Comparison of ENCODE assay signal across 16 mouse cellular contexts in genomic region chr10:61576120-61576767, GRCm38 (mm10). TPM values are rescaled to one million over a fixed set of nuclear protein-coding genes. Genes with fewer than 3 reads are reported as not detected.
DNase-seq lines count a peak whose midpoint lies in the region; ATAC-seq lines count a peak whose summit lies in the region.
"Had no signal": no experiment of that assay in that cellular context is flagged by ENCODE, and none has a peak within 500 bp of the region (broad histone marks: within the 10 kb centered on the region; RNA-seq: fewer than 3 reads in every experiment).

No protein-coding gene starts in this region.

- no peak overlapping the region for H3K4me3 ChIP-seq in heart, embryonic 12.5 days
- H3K4me3 ChIP-seq in heart, embryonic 11.5 days (ENCODE audit: low read depth, low read length) = no peak overlapping the region
- H3K4me3 ChIP-seq in hindbrain, embryonic 12.5 days = no peak overlapping the region
- H3K4me3 ChIP-seq in neural tube, embryonic 13.5 days = no peak overlapping the region
- no peak overlapping the region for H3K4me3 ChIP-seq in liver, embryonic 11.5 days (ENCODE audit: low read depth, low read length)
- H3K4me3 ChIP-seq: heart, embryonic 13.5 days had no signal

- peaks cover 21% of the 10 kb centered on the region for H3K4me1 ChIP-seq in heart, embryonic 12.5 days (replicated peaks)
- H3K4me1 ChIP-seq in heart, embryonic 11.5 days (ENCODE audit: control insufficient read depth, insufficient read depth, low read length) = 0 out of 2 replicates have a peak, but pooled peaks cover 5% of the 10 kb centered on the region
- H3K4me1 ChIP-seq in hindbrain, embryonic 12.5 days = peaks cover 27% of the 10 kb centered on the region
- peaks cover 28% of the 10 kb centered on the region for H3K4me1 ChIP-seq in neural tube, embryonic 13.5 days (replicated peaks)
- H3K4me1 ChIP-seq in liver, embryonic 11.5 days (replicated peaks; ENCODE audit: control insufficient read depth, insufficient read depth, low read length) = no peaks in the 10 kb centered on the region

- H3K27ac ChIP-seq in heart, embryonic 12.5 days (ENCODE audit: poor library complexity, severe bottlenecking) = peak overlapping the region; percentile 2; the same call in 1 of the 2 replicates
- no peak overlapping the region for H3K27ac ChIP-seq in heart, embryonic 11.5 days (ENCODE audit: low read depth, low read length)
- H3K27ac ChIP-seq in hindbrain, embryonic 12.5 days = peak overlapping the region; percentile 55
- H3K27ac ChIP-seq in neural tube, embryonic 13.5 days (replicated peaks) = peak overlapping the region; percentile 71
- H3K27ac ChIP-seq in liver, embryonic 11.5 days (ENCODE audit: low read depth, low read length) = no peak overlapping the region
- H3K27ac ChIP-seq: heart, embryonic 13.5 days had no signal

- no peaks in the 10 kb centered on the region for H3K9me3 ChIP-seq in heart, embryonic 12.5 days (replicated peaks)
- H3K9me3 ChIP-seq in heart, embryonic 11.5 days (replicated peaks; ENCODE audit: control insufficient read depth, low read length) = no peaks in the 10 kb centered on the region
- H3K9me3 ChIP-seq in hindbrain, embryonic 12.5 days (replicated peaks) = no peaks in the 10 kb centered on the region
- H3K9me3 ChIP-seq in neural tube, embryonic 13.5 days = no peaks in the 10 kb centered on the region
- H3K9me3 ChIP-seq in liver, embryonic 11.5 days (ENCODE audit: control insufficient read depth, low read length) = no peaks in the 10 kb centered on the region
- H3K9me3 ChIP-seq: heart, embryonic 13.5 days had no signal

- no peaks in the 10 kb centered on the region for H3K27me3 ChIP-seq in heart, embryonic 12.5 days (replicated peaks)
- H3K27me3 ChIP-seq in heart, embryonic 11.5 days (ENCODE audit: control insufficient read depth, insufficient read depth, low read length) = no peaks in the 10 kb centered on the region
- H3K27me3 ChIP-seq in hindbrain, embryonic 12.5 days = peaks cover 2% of the 10 kb centered on the region; the same call in 1 of the 2 replicates
- H3K27me3 ChIP-seq in neural tube, embryonic 13.5 days = no peaks in the 10 kb centered on the region
- no peaks in the 10 kb centered on the region for H3K27me3 ChIP-seq in liver, embryonic 11.5 days (replicated peaks; ENCODE audit: control insufficient read depth, insufficient read depth, low read length)
- H3K27me3 ChIP-seq: heart, embryonic 13.5 days had no signal

- H3K36me3 ChIP-seq in heart, embryonic 12.5 days = peaks cover 11% of the 10 kb centered on the region
- H3K36me3 ChIP-seq in heart, embryonic 11.5 days (ENCODE audit: control insufficient read depth, insufficient read depth, low read length) = 0 out of 2 replicates have a peak, but pooled peaks cover 3% of the 10 kb centered on the region
- peaks cover 4% of the 10 kb centered on the region; the same call in 1 of the 2 replicates for H3K36me3 ChIP-seq in hindbrain, embryonic 12.5 days
- H3K36me3 ChIP-seq in neural tube, embryonic 13.5 days = no peaks in the 10 kb centered on the region
- H3K36me3 ChIP-seq in liver, embryonic 11.5 days (ENCODE audit: control insufficient read depth, insufficient read depth, low read length) = no peaks in the 10 kb centered on the region

- peak; percentile 79 for DNase-seq in adrenal gland, postnatal 14 days
- DNase-seq in left cerebral cortex, postnatal 10 days (ENCODE audit: extremely low spot score in 1 of 2, low spot score in 2 of 2) = no peak
- no peak for DNase-seq in thymus, postnatal 36 days
- DNase-seq in liver, embryonic 11.5 days (ENCODE audit: low spot score) = no peak
- DNase-seq: kidney, adult 2 months; liver; lung, postnatal 14 days; thymus, postnatal 14 days had no signal

- ATAC-seq in heart, embryonic 12.5 days (ENCODE audit: insufficient number of reproducible peaks, low FRiP score) = peak; percentile 23; the same call in 1 of the 2 replicates
- no peak for ATAC-seq in heart, embryonic 11.5 days (replicated peaks; ENCODE audit: insufficient number of reproducible peaks, low FRiP score, low TSS enrichment)
- ATAC-seq in hindbrain, embryonic 12.5 days (ENCODE audit: low FRiP score) = peak; percentile 48; the same call in 1 of the 2 replicates
- peak; percentile 73 for ATAC-seq in neural tube, embryonic 13.5 days (ENCODE audit: low read depth)
- no peak for ATAC-seq in liver, embryonic 11.5 days (replicated peaks; ENCODE audit: low FRiP score)

- no peak overlapping the region for H3K9ac ChIP-seq in heart, embryonic 12.5 days
- H3K9ac ChIP-seq in heart, embryonic 11.5 days (ENCODE audit: low read depth, low read length) = no peak overlapping the region
- H3K9ac ChIP-seq in hindbrain, embryonic 12.5 days = no peak overlapping the region
- no peak overlapping the region for H3K9ac ChIP-seq in neural tube, embryonic 13.5 days
- H3K9ac ChIP-seq in liver, embryonic 11.5 days (ENCODE audit: low read depth, low read length) = no peak overlapping the region
- H3K9ac ChIP-seq: heart, embryonic 13.5 days had no signal

- 63% methylated on average over 13 of the region's 13 CpGs for WGBS in heart, embryonic 12.5 days
- WGBS in heart, embryonic 11.5 days (ENCODE audit: insufficient replicate concordance) = 72% methylated on average over 13 of the region's 13 CpGs
- 60% methylated on average over 13 of the region's 13 CpGs for WGBS in hindbrain, embryonic 12.5 days
- 33% methylated on average over 13 of the region's 13 CpGs for WGBS in neural tube, embryonic 13.5 days
- 77% methylated on average over 13 of the region's 13 CpGs for WGBS in liver, embryonic 11.5 days

- H3K4me2 ChIP-seq in heart, embryonic 12.5 days = no peak overlapping the region
- H3K4me2 ChIP-seq in heart, embryonic 11.5 days = no peak overlapping the region
- no peak overlapping the region for H3K4me2 ChIP-seq in hindbrain, embryonic 12.5 days (replicated peaks)
- no peak overlapping the region for H3K4me2 ChIP-seq in neural tube, embryonic 13.5 days
- H3K4me2 ChIP-seq in liver, embryonic 11.5 days = no peak overlapping the region
- H3K4me2 ChIP-seq: heart, embryonic 13.5 days had no signal

- intact Hi-C loops in left cerebral cortex, postnatal 10 days (cut with DNase I) = no loop called here

RNA-seq across cellular contexts. Expression of gene Npffr1, which starts 19.0 kb away (rescaled TPM):
- polyA plus RNA-seq in heart, embryonic 12.5 days (2016; fragmentation: Nextera tagmentation; extraction: Ambion mirVana) = 0.05 and 0.06 TPM in 2 replicates
- polyA plus RNA-seq in heart, embryonic 11.5 days (2014; fragmentation: Nextera tagmentation; extraction: Ambion mirVana) = 0.13 and 0.15 TPM in 2 replicates
- 0.34 and 0.59 TPM in 2 replicates for total RNA-seq in adrenal gland, postnatal 14 days (2021)
- 0.25 TPM in 2 replicates for polyA plus RNA-seq in hindbrain, embryonic 12.5 days (2016; fragmentation: Nextera tagmentation; extraction: Ambion mirVana)
- polyA plus RNA-seq in neural tube, embryonic 13.5 days (2015; fragmentation: Nextera tagmentation; extraction: Ambion mirVana) = 0.17 and 0.25 TPM in 2 replicates
- 1 to 10 TPM; 1.9 to 2.0 TPM for total RNA-seq in left cerebral cortex, postnatal 10 days (2021)
- 0.10 TPM in 1 of 2 replicates, not detected in the other for polyA plus RNA-seq in liver, embryonic 11.5 days (2014; fragmentation: Nextera tagmentation; extraction: Ambion mirVana)
- total RNA-seq: neutrophil, adult 5-6 weeks had no signal
- polyA plus RNA-seq: C2C12; small intestine, adult 2 months had no signal

Comparison
In these comparisons a context has a peak if more than half of its experiments do, and no peak if none do; other contexts are left out.
1. ATAC-seq: peak in heart, embryonic 12.5 days (single experiment), hindbrain, embryonic 12.5 days (single experiment) and neural tube, embryonic 13.5 days (single experiment); none in heart, embryonic 11.5 days (single experiment) and liver, embryonic 11.5 days (single experiment).
2. H3K27ac ChIP-seq: peak in heart, embryonic 12.5 days (single experiment), hindbrain, embryonic 12.5 days (single experiment) and neural tube, embryonic 13.5 days (single experiment); none in heart, embryonic 11.5 days (single experiment) and liver, embryonic 11.5 days (single experiment).